Mouse (Mus musculus) heart, embryonic 12.5 days (tissue): ENCODE data around the gene Acoxl. TPM values are rescaled to one million over a fixed set of nuclear protein-coding genes. Genes with fewer than 3 reads are reported as not detected.

Source experiments
- ATAC-seq: fragments of 200-750 bp; cut with Nextera tagmentation; 2 replicates; pipeline ENCODE4 v1.8.0; 2017; ENCODE audit warnings: moderate TSS enrichment, moderate library complexity; ENCODE audit not compliant: insufficient number of reproducible peaks, low FRiP score
- H3K27ac ChIP-seq: fragments of 300-500 bp; sonication (generic); 2 replicates; pipeline ENCODE4 v1.5.1; 2016; ENCODE audit warnings: mild to moderate bottlenecking, moderate library complexity; ENCODE audit not compliant: poor library complexity, severe bottlenecking
- H3K27me3 ChIP-seq: fragments of 300-500 bp; sonication (generic); replicated peaks from 2 replicates; pipeline ENCODE4 v1.6.1; 2016; ENCODE audit warnings: mild to moderate bottlenecking, moderate library complexity
- H3K36me3 ChIP-seq: fragments of 300-500 bp; sonication (generic); 2 replicates; pipeline ENCODE4 v1.6.1; 2016; ENCODE audit warnings: mild to moderate bottlenecking, moderate library complexity
- H3K4me1 ChIP-seq: fragments of 300-500 bp; sonication (generic); replicated peaks from 2 replicates; pipeline ENCODE4 v1.6.1; 2016; ENCODE audit warnings: mild to moderate bottlenecking
- H3K4me2 ChIP-seq: fragments of 300-500 bp; sonication (generic); 2 replicates; pipeline ENCODE4 v1.6.1; 2016; ENCODE audit warnings: mild to moderate bottlenecking, moderate library complexity
- H3K4me3 ChIP-seq: fragments of 300-500 bp; sonication (generic); 2 replicates; pipeline ENCODE4 v1.5.1; 2016; ENCODE audit warnings: mild to moderate bottlenecking
- H3K9ac ChIP-seq: fragments of 300-500 bp; sonication (generic); 2 replicates; pipeline ENCODE4 v1.6.1; 2016; ENCODE audit warnings: mild to moderate bottlenecking, moderate library complexity
- H3K9me3 ChIP-seq: fragments of 300-500 bp; sonication (generic); replicated peaks from 2 replicates; pipeline ENCODE4 v1.6.1; 2016; ENCODE audit warnings: mild to moderate bottlenecking, moderate library complexity
- WGBS: fragments of 180-500 bp; shearing (Covaris S2); methylation state at CpG from one replicate; pipeline ENCODE4 v1.1.7; 2016; 5-methylcytosine and 5-hydroxymethylcytosine counted together
- polyA plus RNA-seq: library from polyadenylated mRNA; unstranded; fragments of >200 nt; fragmentation: Nextera tagmentation; extraction: Ambion mirVana; gene quantifications from 2 replicates; pipeline ENCODE4 v1.2.1, GENCODE M21; 2016

Acoxl gene
- polyA plus RNA-seq, 1 experiment from 2014 or later, result 0.32 TPM

GRCm38 (mm10) chr2:128079316-128079715, 240.6 kb downstream of the Acoxl start:
- ATAC-seq, result no peak
- H3K4me3 ChIP-seq, result no peak overlapping the region

GRCm38 (mm10) chr2:128083844-128084243, 245.2 kb downstream of the Acoxl start:
- no peaks in the 10 kb centered on the region for H3K36me3 ChIP-seq
- no peaks in the 10 kb centered on the region for H3K9me3 ChIP-seq
- 30% methylated on average over 3 of the region's 3 CpGs for WGBS
- no peak for ATAC-seq
- H3K4me2 ChIP-seq, result no peak overlapping the region
- no peaks in the 10 kb centered on the region for H3K27me3 ChIP-seq
- H3K4me1 ChIP-seq, result peaks cover 26% of the 10 kb centered on the region
- no peak overlapping the region for H3K27ac ChIP-seq
- no peak overlapping the region for H3K4me3 ChIP-seq
- no peak overlapping the region for H3K9ac ChIP-seq

More at GRCm38 (mm10) chr2:128079316-128079715, 240.6 kb downstream of the Acoxl start:
- no peak overlapping the region for H3K9ac ChIP-seq
- no peaks in the 10 kb centered on the region for H3K27me3 ChIP-seq
- H3K9me3 ChIP-seq, result no peaks in the 10 kb centered on the region
- 68% methylated on average over 6 of the region's 6 CpGs for WGBS
- no peak overlapping the region for H3K27ac ChIP-seq
- no peaks in the 10 kb centered on the region for H3K36me3 ChIP-seq
- H3K4me2 ChIP-seq, result no peak overlapping the region
- no peaks in the 10 kb centered on the region for H3K4me1 ChIP-seq

DNA sequence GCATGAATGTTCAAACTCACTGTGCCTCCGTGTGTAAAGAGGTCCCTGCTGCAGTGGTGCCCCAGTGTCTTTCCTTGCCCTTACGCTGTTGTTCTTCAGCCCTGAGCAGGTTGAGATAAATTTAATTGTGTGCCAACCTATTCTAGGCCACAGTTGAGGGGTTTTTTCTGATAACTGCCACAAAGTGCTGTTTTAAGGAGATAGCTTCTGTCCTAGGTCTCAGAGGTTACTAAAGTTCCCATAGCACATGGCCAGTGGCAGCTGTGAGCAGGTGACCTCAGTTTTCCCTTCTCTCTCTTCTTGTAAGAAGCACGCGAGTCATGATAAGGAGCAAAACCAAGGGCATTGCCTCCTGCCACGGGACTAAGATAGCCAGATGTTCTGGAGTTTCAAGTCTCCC, 245.9 kb downstream of the Acoxl start:
- Histone ChIP-seq H3K4me2 (no peak overlapping the region), H3K27me3 (no peaks in the 10 kb centered on the region), H3K4me3 (no peak overlapping the region), H3K4me1 (peaks cover 26% of the 10 kb centered on the region), H3K36me3 (no peaks in the 10 kb centered on the region), H3K9me3 (no peaks in the 10 kb centered on the region), H3K9ac (no peak overlapping the region), H3K27ac (no peak overlapping the region)
- 33% methylated on average over 5 of the region's 5 CpGs for WGBS
- no peak for ATAC-seq

DNA sequence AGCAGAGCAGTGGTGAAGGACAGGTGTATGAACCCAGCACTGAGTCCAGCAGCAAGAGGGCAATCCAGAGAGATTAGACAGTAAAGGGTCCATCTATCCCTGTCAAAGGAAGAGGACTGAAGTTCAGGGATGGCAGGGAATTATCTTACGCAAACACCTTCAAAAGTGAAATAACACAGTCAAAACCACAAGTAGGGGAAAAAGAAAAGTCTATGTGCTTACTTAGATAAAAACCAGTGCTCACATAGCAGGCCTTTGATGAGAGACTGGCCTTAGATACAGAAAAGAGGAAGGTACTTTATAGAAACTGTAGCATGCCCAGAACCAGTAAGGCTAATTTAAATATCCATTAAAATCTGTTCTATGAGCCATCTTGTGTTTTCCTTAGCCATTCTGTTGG, 246.8 kb downstream of the Acoxl start:
- H3K4me3 ChIP-seq, result no peak overlapping the region
- H3K27ac ChIP-seq, result no peak overlapping the region
- no peaks in the 10 kb centered on the region for H3K27me3 ChIP-seq
- no peaks in the 10 kb centered on the region for H3K36me3 ChIP-seq
- no peak overlapping the region for H3K4me2 ChIP-seq
- peaks cover 26% of the 10 kb centered on the region for H3K4me1 ChIP-seq
- H3K9me3 ChIP-seq, result no peaks in the 10 kb centered on the region
- H3K9ac ChIP-seq, result no peak overlapping the region
- WGBS, result 92% methylated on average over 1 of the region's 1 CpGs
- ATAC-seq, result no peak

DNA sequence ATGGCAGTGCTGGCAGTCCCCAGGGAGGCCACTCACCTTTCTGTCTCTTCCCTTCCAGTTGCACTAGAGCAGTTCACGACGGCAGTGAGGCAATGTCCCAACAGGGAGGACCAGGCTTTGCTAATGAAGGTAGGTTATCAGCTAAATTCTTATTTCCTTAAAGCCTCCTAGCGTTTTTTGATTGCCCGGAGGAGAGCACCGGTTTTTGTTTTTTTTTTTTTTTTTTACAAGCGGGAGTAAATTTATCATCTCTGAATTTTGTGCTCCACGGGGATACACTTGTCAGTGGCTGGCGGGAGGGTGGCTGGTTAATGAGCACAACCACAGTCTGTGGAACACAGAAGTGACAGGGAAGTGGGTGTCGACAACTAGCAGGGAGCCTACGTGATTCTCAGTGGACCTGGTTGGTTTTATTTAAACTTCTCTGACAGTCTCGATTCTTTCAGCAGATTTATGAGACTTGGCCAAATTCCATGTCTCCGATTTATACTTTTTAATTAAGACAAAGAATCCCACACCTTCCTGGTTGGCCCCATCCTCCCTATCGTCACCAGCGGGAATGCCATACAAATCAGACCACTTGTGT, 247.7 kb downstream of the Acoxl start:
- Histone ChIP-seq H3K27ac (peak overlapping the region; percentile 18; the same call in 1 of the 2 replicates), H3K27me3 (no peaks in the 10 kb centered on the region), H3K4me1 (peaks cover 26% of the 10 kb centered on the region), H3K4me2 (peak overlapping the region; percentile 41), H3K4me3 (no peak overlapping the region), H3K9me3 (no peaks in the 10 kb centered on the region), H3K9ac (no peak overlapping the region), H3K36me3 (no peaks in the 10 kb centered on the region)
- ATAC-seq, result no peak
- 29% methylated on average over 14 of the region's 14 CpGs for WGBS

DNA sequence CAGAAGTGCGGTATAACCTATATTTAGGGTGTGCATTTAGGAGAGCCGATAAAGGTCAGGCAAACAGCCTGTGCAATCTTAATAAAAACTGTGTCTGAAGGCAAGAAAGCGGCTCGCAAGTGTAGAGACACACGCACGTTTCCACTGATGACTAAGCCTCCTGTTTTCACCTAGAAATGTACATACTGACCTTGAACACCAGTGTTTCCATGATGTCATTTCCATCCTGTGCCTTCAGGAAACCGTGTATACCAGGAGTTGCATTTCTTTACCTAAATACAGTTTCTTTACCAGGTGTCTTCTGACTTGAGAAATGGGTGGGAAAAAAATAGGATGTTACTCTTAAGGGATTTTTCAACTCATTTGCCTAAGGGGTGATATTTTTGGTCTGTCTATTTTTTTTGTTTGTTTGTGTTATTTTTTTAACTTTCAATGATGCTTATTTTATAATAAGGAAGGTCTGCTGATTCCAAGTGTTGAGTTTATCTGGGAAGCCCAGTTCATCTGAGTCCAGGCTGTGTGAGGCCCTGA, 248.4 kb downstream of the Acoxl start:
- Histone ChIP-seq H3K4me3 (no peak overlapping the region), H3K4me2 (peak overlapping the region; percentile 41), H3K4me1 (peaks cover 26% of the 10 kb centered on the region), H3K9me3 (no peaks in the 10 kb centered on the region), H3K27ac (peak overlapping the region; percentile 18; the same call in 1 of the 2 replicates), H3K9ac (no peak overlapping the region), H3K36me3 (no peaks in the 10 kb centered on the region), H3K27me3 (no peaks in the 10 kb centered on the region)
- ATAC-seq, result no peak
- WGBS, result 22% methylated on average over 7 of the region's 7 CpGs

- Histone ChIP-seq H3K27me3 (no peaks in the 10 kb centered on the region), H3K36me3 (no peaks in the 10 kb centered on the region), H3K4me1 (peaks cover 26% of the 10 kb centered on the region), H3K27ac (no peak overlapping the region), H3K4me3 (no peak overlapping the region), H3K9me3 (no peaks in the 10 kb centered on the region), H3K9ac (no peak overlapping the region), H3K4me2 (no peak overlapping the region)
- ATAC-seq, result no peak
- 73% methylated on average over 8 of the region's 8 CpGs for WGBS
Measured at GRCm38 (mm10) chr2:128087798-128088545, 249.3 kb downstream of the Acoxl start.

- Histone ChIP-seq H3K27ac (no peak overlapping the region), H3K9ac (no peak overlapping the region), H3K36me3 (no peaks in the 10 kb centered on the region), H3K27me3 (no peaks in the 10 kb centered on the region), H3K9me3 (no peaks in the 10 kb centered on the region), H3K4me1 (peaks cover 22% of the 10 kb centered on the region; the same call in 1 of the 2 replicates), H3K4me2 (no peak overlapping the region), H3K4me3 (no peak overlapping the region)
- WGBS, result 82% methylated on average over 6 of the region's 6 CpGs
- ATAC-seq, result no peak
Measured at GRCm38 (mm10) chr2:128090283-128090885, 251.7 kb downstream of the Acoxl start.

DNA sequence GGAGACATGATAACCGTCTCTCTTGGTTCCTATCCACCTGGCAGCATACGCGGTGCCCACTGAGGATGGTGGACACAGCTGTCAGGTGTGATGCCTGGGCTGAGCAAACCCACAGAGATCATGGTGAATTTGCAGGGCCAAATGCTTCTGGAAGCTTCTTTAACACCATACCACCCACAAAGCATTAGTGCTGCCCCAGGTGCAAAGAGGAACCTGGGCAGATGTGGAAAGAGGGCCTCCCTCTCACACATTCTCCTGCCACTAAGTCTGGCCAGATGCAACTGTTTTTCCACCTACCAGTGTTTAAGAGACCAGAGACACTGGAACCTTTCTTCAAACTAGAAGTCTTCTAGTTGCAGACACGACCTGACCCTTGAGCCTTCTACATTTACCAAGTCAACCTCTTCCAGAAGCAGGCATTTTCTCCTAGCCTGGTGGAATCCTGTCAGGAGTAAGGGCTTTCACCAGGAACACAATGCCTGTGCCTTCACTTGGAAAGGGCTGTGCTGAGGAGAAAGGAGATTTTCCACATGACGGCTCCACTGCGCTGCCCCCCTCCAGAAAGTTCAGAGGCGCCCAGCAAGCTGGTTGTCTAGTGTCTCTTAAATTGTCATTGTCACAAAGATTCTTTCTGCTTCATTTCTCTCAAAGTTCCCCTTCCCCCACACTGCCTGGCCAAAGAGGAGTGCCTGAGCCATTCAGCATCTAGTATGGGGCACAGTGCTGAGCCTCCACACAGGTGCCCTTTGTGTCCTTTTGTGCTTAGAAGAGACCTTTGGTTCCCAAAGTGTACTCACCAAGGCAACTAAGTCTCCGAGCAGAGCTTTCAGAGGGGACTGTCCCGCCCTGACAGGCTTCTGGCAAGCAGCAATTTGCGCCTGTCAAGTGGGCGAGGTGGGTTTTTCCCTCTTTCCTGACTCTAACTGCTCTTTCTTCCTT, 253.0 kb downstream of the Acoxl start:
- no peaks in the 10 kb centered on the region for H3K9me3 ChIP-seq
- no peaks in the 10 kb centered on the region for H3K36me3 ChIP-seq
- no peak overlapping the region for H3K4me3 ChIP-seq
- 75% methylated on average over 11 of the region's 11 CpGs for WGBS
- no peak overlapping the region for H3K27ac ChIP-seq
- no peak overlapping the region for H3K4me2 ChIP-seq
- H3K9ac ChIP-seq, result no peak overlapping the region
- ATAC-seq, result no peak
- H3K27me3 ChIP-seq, result no peaks in the 10 kb centered on the region
- H3K4me1 ChIP-seq, result peaks cover 15% of the 10 kb centered on the region; the same call in 1 of the 2 replicates

DNA sequence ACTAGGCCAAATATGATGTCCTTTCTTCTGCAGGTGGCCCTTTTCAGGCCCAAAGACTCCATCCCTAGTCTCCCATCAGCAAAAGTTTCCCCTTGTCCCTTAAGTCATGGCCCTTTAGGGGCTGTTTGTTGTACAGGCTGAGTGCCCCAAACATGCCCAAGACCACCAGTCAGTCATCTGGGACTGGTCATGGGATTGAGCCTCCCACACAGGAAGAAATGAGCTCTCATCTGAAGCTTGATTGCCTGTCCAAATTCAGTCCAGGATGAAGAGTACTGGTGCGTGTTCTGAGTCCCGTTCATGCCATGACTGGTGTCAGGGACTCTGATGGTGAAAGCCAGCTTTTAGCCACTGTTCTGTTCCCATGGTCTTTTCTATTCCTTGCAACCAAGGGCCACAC, 253.8 kb downstream of the Acoxl start:
- no peak overlapping the region for H3K4me3 ChIP-seq
- H3K4me2 ChIP-seq, result no peak overlapping the region
- WGBS, result 85% methylated on average over 2 of the region's 2 CpGs
- ATAC-seq, result no peak
- no peaks in the 10 kb centered on the region for H3K9me3 ChIP-seq
- no peak overlapping the region for H3K27ac ChIP-seq
- peaks cover 9% of the 10 kb centered on the region; the same call in 1 of the 2 replicates for H3K4me1 ChIP-seq
- no peaks in the 10 kb centered on the region for H3K36me3 ChIP-seq
- no peak overlapping the region for H3K9ac ChIP-seq
- H3K27me3 ChIP-seq, result no peaks in the 10 kb centered on the region
